Mouse (Mus musculus): ENCODE data around the gene Hils1.

Hils1 gene

DNA sequence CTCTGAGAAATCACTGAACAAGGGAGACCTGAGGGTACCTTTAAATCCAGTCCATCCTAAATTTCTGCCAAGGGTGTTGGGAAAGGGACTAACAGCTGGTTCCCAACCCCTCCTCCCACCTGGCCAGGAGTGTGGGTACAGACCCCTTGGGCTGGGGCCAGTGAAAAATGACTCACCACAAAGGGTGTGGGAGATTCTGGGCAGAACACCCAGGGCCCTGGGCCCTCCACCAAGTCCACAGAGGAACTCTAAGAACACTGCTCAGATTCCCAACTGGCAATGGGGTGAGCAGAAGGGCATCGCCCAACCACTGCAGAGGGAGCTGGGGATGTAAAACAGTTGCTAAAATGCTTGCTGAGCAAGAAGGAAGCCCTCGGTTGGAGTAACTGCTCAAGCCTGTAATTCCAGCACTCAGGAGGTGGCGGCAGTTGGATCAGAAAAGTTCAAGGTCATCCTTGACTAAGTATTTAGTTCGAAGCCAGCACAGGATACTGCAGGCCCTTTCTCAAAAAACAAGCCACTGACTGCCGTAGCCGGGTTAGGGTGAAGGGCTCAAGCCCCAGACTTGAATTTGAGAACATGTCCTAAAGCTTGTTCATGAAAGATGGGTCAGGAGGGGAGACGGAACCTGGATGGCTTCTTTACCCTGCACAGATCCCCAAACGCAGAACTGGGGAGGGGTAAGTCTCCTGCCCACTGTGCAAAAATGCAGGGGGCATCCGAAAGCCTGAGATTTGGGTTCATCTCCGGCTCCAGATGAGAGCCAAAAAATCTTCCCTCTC is 21.6 kb downstream of the Hils1 start:
- peak; percentile 72 for DNase-seq (ENCODE audit: inconsistent ontology term)

GRCm38 (mm10) chr11:94989562-94990017 is 22.2 kb downstream of the Hils1 start:
- peak; percentile 89 for DNase-seq (ENCODE audit: inconsistent ontology term)

DNA sequence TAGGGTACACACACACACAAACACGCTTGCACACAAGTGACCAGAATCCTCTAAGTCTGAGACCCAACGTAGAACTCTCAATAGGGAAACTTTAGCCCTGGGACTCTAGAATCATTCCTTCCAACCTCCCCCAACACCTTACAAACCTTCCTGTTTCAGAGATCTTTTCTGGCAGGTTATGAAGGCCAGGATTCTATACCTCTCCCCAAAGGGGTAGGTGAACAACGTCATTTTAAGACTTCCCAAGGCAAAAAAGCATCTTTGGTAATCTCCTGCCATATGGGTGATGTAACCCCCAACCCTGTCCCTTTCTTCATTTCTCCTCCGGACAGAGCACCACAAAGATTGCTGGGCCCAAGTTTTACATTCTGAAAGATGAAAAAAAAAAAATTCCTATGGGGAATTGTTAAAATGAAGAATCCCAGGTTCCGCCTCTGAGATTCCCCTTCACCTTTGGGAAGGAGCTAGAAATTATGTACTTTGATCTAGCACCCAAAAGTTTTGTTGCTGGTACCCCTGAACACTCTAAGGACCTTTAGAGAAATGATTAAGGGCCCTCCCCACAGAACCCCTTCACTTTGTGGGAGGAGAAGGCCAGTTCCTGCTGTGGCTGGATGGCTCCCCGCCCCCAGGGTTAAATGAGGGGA is 22.8 kb downstream of the Hils1 start:
- no peak for DNase-seq (ENCODE audit: inconsistent ontology term)

DNA sequence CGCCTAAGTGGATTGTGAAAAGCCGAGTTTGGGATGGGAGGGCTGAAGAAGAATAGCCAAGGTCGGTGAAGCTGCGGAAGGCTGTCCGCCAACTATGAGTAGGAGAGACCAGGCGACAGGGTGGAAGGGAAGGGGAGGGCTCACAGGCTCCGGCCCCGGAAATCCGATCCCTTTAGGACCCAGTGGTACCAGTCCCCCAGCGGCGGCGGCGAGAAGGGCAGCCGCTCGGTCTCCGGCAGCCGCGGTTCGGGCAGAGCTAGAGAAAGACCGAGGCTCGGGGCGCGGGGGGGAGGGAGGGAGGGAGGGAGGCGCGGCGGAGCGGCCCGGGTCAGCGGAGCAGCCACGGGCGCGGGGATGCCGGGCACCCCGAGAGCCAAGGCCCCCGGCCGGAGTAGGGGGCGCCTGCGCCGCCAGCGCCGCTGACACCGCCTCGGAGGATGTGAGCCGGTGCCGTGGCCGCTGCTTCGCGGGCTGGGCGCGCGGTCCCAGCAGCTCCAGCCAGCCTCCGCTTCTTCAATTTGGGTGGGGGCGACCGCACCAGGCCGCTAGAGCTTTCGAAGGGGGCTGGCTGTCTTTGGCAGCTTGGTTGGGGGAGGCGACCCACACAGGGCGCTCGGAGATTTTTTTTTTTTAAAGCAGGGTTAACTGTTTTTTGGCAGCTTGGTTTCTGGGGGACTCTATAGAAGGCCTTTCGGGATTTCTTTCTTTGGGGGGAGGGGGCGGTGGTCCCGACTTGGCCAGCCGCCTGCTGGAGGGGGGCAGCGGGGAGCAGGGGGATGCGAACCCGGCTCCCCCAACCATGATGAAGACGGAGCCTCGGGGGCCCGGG is 23.6 kb downstream of the Hils1 start, which contains the start of gene Ppp1r9b:
TSS of gene Ppp1r9b (plus strand) at position 287 of the 829 bp plus-strand sequence.
- DNase-seq (ENCODE audit: inconsistent ontology term): peak; percentile 96

- DNase-seq (ENCODE audit: inconsistent ontology term): peak; percentile 44
Observed at GRCm38 (mm10) chr11:94991641-94992479, 24.5 kb downstream of the Hils1 start.

DNA sequence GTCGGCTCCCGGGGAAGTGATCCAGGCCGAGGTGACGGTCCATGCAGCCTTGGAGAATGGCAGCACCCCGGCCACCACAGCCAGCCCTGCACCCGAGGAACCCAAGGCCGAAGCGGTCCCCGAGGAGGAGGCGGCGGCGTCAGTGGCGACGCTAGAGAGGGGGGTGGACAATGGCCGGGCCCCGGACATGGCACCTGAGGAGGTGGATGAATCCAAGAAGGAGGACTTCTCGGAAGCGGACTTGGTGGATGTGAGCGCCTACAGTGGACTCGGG is 25.0 kb downstream of the Hils1 start:
- DNase-seq (ENCODE audit: inconsistent ontology term): no peak

- peak; percentile 83 for DNase-seq (ENCODE audit: inconsistent ontology term)
Observed at GRCm38 (mm10) chr11:94992754-94993606, 25.6 kb downstream of the Hils1 start.

- peak; percentile 45 for DNase-seq (ENCODE audit: inconsistent ontology term)
Observed at GRCm38 (mm10) chr11:94994208-94994814, 26.9 kb downstream of the Hils1 start.

- DNase-seq (ENCODE audit: inconsistent ontology term): no peak
Observed at GRCm38 (mm10) chr11:94994947-94995772, 27.8 kb downstream of the Hils1 start.

GRCm38 (mm10) chr11:94996101-94996500 is 28.7 kb downstream of the Hils1 start:
- DNase-seq (ENCODE audit: inconsistent ontology term): no peak

DNA sequence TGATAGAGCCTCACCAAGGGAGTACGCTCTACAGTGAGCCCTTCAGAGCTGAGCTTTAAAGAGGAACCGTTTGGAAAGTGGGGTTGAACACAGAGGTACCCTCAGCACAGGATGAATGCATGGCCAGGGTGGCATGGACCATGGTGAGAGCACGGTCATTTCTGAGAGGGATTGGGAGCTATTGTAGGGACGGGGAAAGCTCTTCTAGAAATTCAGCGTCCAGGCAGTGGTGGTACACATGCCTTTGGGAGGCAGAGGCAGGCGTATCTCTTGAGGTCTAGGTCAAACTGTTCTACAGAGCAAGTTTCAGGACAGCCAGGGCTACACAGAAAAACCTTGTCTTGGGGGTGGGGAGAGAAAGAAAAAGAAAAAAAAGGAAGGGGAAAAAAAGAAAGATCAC is 29.6 kb downstream of the Hils1 start:
- DNase-seq (ENCODE audit: inconsistent ontology term): no peak

DNA sequence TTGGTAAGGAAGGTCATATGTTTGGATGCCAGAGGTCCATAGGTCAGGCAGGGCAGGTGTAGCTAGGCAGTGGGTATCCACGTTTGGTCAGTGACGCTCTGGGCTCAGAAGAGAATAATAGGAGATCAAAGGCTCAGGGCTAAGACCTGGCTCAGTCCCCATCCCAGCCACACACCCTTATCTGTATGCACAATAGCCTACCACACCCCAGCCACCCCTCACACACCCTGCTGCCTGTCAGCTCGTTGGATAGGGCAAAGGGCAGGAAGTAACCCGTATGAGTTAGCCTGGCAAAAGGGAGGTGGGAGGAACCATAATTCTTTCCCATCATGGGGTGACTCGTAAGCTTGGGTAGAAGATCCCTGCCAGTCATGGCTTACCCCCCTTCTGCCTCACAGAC is 30.2 kb downstream of the Hils1 start:
- no peak for DNase-seq (ENCODE audit: inconsistent ontology term)

DNA sequence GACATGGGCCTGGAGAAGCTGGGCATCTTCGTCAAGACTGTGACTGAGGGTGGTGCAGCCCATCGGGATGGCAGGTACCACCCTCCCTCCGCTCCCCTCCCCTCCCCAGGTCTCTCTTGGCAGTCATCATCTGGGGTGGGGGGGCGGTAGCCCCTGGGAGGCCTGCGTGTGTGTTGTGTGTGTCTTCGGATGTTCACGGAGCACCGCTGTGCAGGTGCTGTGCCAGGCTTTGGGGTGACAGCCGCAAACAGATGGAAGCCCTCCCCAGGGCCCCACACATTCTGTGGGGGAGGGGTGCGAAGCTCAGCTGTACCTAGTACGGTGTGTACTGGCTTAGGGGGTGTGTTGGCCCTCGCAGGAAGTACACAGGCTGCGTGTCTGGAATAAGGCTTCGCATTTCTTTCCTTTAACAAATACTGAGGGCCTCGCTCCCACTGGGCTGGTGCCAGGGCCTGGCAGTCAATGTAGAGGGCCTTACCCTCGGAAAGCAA is 30.7 kb downstream of the Hils1 start:
- DNase-seq (ENCODE audit: inconsistent ontology term): no peak

GRCm38 (mm10) chr11:95000128-95000527 is 32.7 kb downstream of the Hils1 start:
- DNase-seq (ENCODE audit: inconsistent ontology term): no peak

DNA sequence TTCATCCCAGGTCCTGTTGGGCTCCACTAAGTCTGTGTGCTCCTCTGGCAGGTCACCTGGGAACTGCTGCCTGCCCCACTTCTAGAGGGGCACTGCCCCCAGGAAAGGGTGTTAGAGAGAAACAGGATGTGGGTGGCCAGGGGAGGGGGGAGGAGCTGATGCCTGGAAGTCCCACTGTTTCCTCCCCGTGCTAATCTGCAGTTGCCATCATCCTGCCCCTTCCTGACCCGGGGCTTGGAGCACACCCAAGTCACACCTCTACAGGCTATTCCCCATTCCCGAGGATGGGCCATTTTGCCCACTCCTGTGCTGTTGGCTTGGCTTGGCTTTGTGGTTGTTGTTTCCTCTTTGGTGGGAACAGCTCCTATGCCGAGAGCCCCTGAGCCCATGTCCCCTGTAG is 33.2 kb downstream of the Hils1 start:
- DNase-seq (ENCODE audit: inconsistent ontology term): peak; percentile 43

DNA sequence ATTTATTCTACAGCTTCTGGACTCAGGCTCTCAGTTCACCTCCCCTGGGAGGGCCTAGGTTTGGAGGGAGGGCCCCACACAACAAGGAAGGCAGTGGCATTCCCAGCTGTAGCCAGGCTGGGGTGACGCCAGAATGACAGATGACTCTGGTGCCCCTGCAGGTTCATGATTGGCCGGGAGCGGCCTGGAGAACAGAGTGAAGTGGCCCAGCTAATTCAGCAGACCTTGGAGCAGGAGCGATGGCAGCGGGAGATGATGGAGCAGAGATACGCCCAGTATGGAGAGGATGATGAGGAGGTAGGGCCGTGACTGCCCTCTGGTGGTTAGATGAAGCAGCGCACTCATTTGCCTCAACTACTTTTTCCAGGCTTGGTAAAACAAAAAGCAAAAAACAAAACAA is 33.7 kb downstream of the Hils1 start:
- DNase-seq (ENCODE audit: inconsistent ontology term): peak; percentile 69

GRCm38 (mm10) chr11:95001584-95002347 is 34.4 kb downstream of the Hils1 start:
- no peak for DNase-seq (ENCODE audit: inconsistent ontology term)

GRCm38 (mm10) chr11:95002705-95003104 is 35.3 kb downstream of the Hils1 start:
- DNase-seq (ENCODE audit: inconsistent ontology term): no peak

Data from Muller cell, postnatal 12 days (primary cell).